Mouse (Mus musculus) embryo, embryonic 11 days (tissue): ENCODE data around the gene Nsmce1.
"Not testable (repeated sequence)": the region's sequence is repeated elsewhere in the genome, so short reads cannot be mapped to it uniquely, and the experiment has no call there.

Experiments used
- DNase-seq: peaks from one replicate; pipeline ENCODE4 v3.0.0-alpha.2; 2015

The Nsmce1 gene

GRCm38 (mm10) chr7:125430170-125430842 is 61.1 kb downstream of the Nsmce1 start:
- DNase-seq: no peak

DNA sequence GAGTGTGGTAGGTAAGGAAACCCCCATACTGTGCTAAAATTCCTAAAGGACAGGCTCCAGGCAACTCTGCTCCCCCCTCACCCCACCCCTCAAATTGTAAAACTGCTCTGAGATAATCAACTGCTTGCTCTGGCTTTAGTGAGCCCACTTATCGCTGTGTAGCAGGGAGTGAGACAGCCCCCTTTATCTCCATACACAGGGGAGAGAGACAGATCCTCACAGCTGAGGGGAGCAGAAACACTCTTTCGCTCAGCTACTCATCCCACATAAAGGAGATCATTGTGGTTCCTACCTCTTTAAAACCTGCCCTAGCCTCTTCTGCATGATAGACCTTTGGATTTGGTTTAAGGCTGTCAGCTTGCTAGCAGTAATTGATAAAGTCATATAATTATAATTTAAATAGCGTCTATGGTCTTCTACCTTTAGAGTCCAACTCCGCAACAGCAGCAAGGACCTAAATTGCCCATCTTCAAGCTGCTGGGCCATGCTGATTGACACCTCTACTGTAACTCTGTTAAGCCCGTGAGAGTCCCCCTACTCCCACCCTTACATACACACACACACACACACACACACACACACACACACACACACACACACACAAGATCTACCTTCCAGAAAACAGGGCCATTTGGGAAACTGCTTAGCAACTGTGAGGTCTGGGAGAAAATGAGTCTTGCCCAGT is 62.4 kb downstream of the Nsmce1 start:
- DNase-seq: not testable (repeated sequence)

- DNase-seq: no peak
These were observed 63.0 kb downstream of the Nsmce1 start for GRCm38 (mm10) chr7:125428381-125428780.

- DNase-seq: no peak
These were observed 63.8 kb downstream of the Nsmce1 start for GRCm38 (mm10) chr7:125427492-125428090.

DNA sequence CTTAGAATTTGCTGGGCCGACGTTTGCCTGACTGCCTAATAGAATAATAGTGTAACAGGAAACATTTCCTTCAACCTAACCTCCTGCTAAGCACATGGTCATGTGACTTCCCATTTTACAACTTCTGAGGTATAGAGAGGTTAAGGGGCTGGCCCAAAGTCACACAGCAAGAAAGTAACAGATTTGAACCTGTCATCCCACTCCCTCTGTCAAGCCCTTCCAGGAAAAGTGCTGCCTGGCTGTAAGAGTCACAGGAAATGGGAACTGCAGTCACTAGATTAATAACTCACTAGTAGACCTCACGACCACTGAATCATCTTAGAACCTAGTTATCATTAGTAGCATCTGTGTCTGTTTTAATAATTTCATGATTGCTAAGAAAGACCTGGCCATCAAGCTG is 68.3 kb downstream of the Nsmce1 start:
- no peak for DNase-seq

DNA sequence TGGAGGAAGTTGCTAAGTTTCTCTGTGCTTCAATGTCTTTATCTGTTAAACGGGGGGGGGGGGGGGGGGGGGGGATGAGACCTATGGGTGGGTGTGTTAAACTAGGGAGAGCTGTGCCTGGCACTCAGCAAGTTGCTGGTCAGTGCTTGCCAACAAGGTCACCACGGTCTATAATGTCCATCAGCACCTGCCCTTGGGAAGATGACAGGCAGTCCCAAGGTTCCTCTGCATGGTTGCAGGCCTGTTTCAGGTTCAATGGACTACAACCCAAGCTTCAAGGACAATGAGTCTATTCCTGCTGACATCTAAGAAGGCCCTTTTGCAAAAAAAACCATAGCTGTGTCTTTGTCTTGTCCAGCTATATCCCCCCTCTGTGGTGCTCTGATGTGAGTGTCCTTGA is 69.5 kb downstream of the Nsmce1 start:
- no peak for DNase-seq

GRCm38 (mm10) chr7:125420190-125420589 is 71.2 kb downstream of the Nsmce1 start:
- peak; percentile 14 for DNase-seq

GRCm38 (mm10) chr7:125418413-125418812 is 73.0 kb downstream of the Nsmce1 start:
- DNase-seq: peak; percentile 13
